Mouse (Mus musculus) intestine, embryonic 14.5 days (tissue): ENCODE data around the gene Prl3b1. TPM values are rescaled to one million over a fixed set of nuclear protein-coding genes. Genes with fewer than 3 reads are reported as not detected.

Experiments
- ATAC-seq: fragments of 200-750 bp; cut with Nextera tagmentation; replicated peaks from 2 replicates; pipeline ENCODE4 v1.8.0; 2017; ENCODE audit warnings: low read depth, moderate number of reproducible peaks, moderate TSS enrichment, moderate library complexity; ENCODE audit not compliant: low FRiP score, low TSS enrichment
- DNase-seq: peaks from one replicate; pipeline ENCODE4 v3.0.0-alpha.2; 2018; ENCODE audit warnings: low spot score
- H3K27ac ChIP-seq: fragments of 300-500 bp; sonication (generic); 2 replicates; pipeline ENCODE4 v1.5.1; 2014; ENCODE audit warnings: low read depth, mild to moderate bottlenecking, control low read depth
- H3K27me3 ChIP-seq: fragments of 300-500 bp; sonication (generic); replicated peaks from 2 replicates; pipeline ENCODE4 v1.6.1; 2014; ENCODE audit warnings: low read length, control low read depth; ENCODE audit not compliant: control insufficient read depth, insufficient read depth
- H3K36me3 ChIP-seq: fragments of 300-500 bp; sonication (generic); 2 replicates; pipeline ENCODE4 v1.6.1; 2014; ENCODE audit warnings: low read length, control low read depth; ENCODE audit not compliant: control insufficient read depth, insufficient read depth
- H3K4me1 ChIP-seq: fragments of 300-500 bp; sonication (generic); replicated peaks from 2 replicates; pipeline ENCODE4 v1.6.1; 2014; ENCODE audit warnings: low read length, control low read depth, mixed read lengths; ENCODE audit not compliant: control insufficient read depth, insufficient read depth
- H3K4me2 ChIP-seq: fragments of 300-500 bp; sonication (generic); 2 replicates; pipeline ENCODE4 v1.6.1; 2014; ENCODE audit warnings: low read length
- H3K4me3 ChIP-seq: fragments of 300-500 bp; sonication (generic); 2 replicates; pipeline ENCODE4 v1.5.1; 2014; ENCODE audit warnings: low read depth, low read length, control low read depth, mixed read lengths
- H3K9ac ChIP-seq: fragments of 300-500 bp; sonication (generic); 2 replicates; pipeline ENCODE4 v1.6.1; 2014; ENCODE audit warnings: mild to moderate bottlenecking, low read length
- H3K9me3 ChIP-seq: fragments of 300-500 bp; sonication (generic); 2 replicates; pipeline ENCODE4 v1.6.1; 2016; ENCODE audit warnings: low read length, control low read depth; ENCODE audit not compliant: control insufficient read depth
- WGBS: fragments of 180-500 bp; shearing (Covaris S2); extraction: QIAGEN DNeasy Blood & Tissue Kit; methylation state at CpG from one replicate; pipeline ENCODE4 v1.1.7; 2014; 5-methylcytosine and 5-hydroxymethylcytosine counted together
- polyA plus RNA-seq: library from polyadenylated mRNA; unstranded; fragments of >200 nt; fragmentation: Nextera tagmentation; extraction: Ambion mirVana; gene quantifications from 2 replicates; pipeline ENCODE4 v1.2.1, GENCODE M21; 2014

The Prl3b1 gene
- polyA plus RNA-seq, result 0.20 TPM in 1 of 2 replicates, not detected in the other

- DNase-seq (no peak), ATAC-seq (no peak)
- no peak within 1 kb of the TSS for H3K9ac ChIP-seq
- no peaks in the 10 kb centered on the region for H3K4me1 ChIP-seq
- H3K27me3 ChIP-seq, result no peaks in the 10 kb centered on the region
- no peaks in the 10 kb centered on the region for H3K36me3 ChIP-seq
- H3K9me3 ChIP-seq, result no peaks in the 10 kb centered on the region
- no peak within 1 kb of the TSS for H3K4me3 ChIP-seq
- H3K4me2 ChIP-seq, result no peak within 1 kb of the TSS
- no peak within 1 kb of the TSS for H3K27ac ChIP-seq
- 100% methylated on average over 1 of the region's 1 CpGs for WGBS
These were observed at the start of gene Prl3b1 for GRCm38 (mm10) chr13:27241547-27241946. Gene Prl3b1, plus strand, starts transcription at chr13:27241847.

- H3K36me3 ChIP-seq, result no peaks in the 10 kb centered on the region
- ATAC-seq, result no peak
- no peak within 1 kb of the TSS for H3K27ac ChIP-seq
- H3K4me1 ChIP-seq, result no peaks in the 10 kb centered on the region
- H3K4me3 ChIP-seq, result no peak within 1 kb of the TSS
- H3K4me2 ChIP-seq, result no peak within 1 kb of the TSS
- no peaks in the 10 kb centered on the region for H3K27me3 ChIP-seq
- H3K9me3 ChIP-seq, result 0 out of 2 replicates have a peak, but pooled peaks cover 3% of the 10 kb centered on the region
- WGBS, result 81% methylated on average over 1 of the region's 1 CpGs
- DNase-seq, result no peak
- no peak within 1 kb of the TSS for H3K9ac ChIP-seq
These were observed 45.3 kb upstream of the Prl3b1 start, which contains the start of gene Prl3c1 for GRCm38 (mm10) chr13:27196359-27196758. Gene Prl3c1, plus strand, starts transcription at chr13:27196659.

- no peaks in the 10 kb centered on the region for H3K27me3 ChIP-seq
- no peak for ATAC-seq
- WGBS, result 86% methylated on average over 4 of the region's 4 CpGs
These were observed 17.5 kb downstream of the Prl3b1 start, which contains the start of gene Prl3a1 for GRCm38 (mm10) chr13:27259136-27259535. Gene Prl3a1, plus strand, starts transcription at chr13:27259436.

More at GRCm38 (mm10) chr13:27259136-27259535, 17.5 kb downstream of the Prl3b1 start, which contains the start of gene Prl3a1:
- no peak within 1 kb of the TSS for H3K4me3 ChIP-seq
- H3K4me2 ChIP-seq, result no peak within 1 kb of the TSS
- H3K27ac ChIP-seq, result no peak within 1 kb of the TSS
- no peaks in the 10 kb centered on the region for H3K4me1 ChIP-seq
- no peak for DNase-seq
- H3K9me3 ChIP-seq, result no peaks in the 10 kb centered on the region
- no peaks in the 10 kb centered on the region for H3K36me3 ChIP-seq
- no peak within 1 kb of the TSS for H3K9ac ChIP-seq

Other genes starting within 250 kb of the Prl3b1 start
- gene Prl, start 184.3 kb upstream of the Prl3b1 start, polyA plus RNA-seq, result not detected in 2 replicates
- not detected in 2 replicates for gene Prl3d1, start 147.7 kb upstream of the Prl3b1 start, polyA plus RNA-seq
- gene Prl3d2, start 120.1 kb upstream of the Prl3b1 start, polyA plus RNA-seq, result not detected in 2 replicates
- gene Prl3d3, start 85.1 kb upstream of the Prl3b1 start, polyA plus RNA-seq, result not detected in 2 replicates
- gene Prl3c1, start 45.2 kb upstream of the Prl3b1 start, polyA plus RNA-seq, result not detected in 2 replicates
- gene Prl3a1, start 17.6 kb downstream of the Prl3b1 start, polyA plus RNA-seq, result not detected in 2 replicates
- not detected in 2 replicates for gene Prl6a1, start 70.8 kb downstream of the Prl3b1 start, polyA plus RNA-seq
- gene Prl8a2, start 103.8 kb downstream of the Prl3b1 start, polyA plus RNA-seq, result not detected in 2 replicates
- gene Prl2b1, start 149.0 kb downstream of the Prl3b1 start, polyA plus RNA-seq, result not detected in 2 replicates
- gene Prl8a6, start 196.8 kb downstream of the Prl3b1 start, polyA plus RNA-seq, result not detected in 2 replicates